Mouse (Mus musculus) ES-Bruce4 (cell line): Measurements from ENCODE around the gene Tex11.

Experiments used
- CTCF ChIP-seq: IDR thresholded peaks from one replicate; pipeline ENCODE4 v1.8.1; 2011; ENCODE audit warnings: low read depth, low read length
- EP300 ChIP-seq: IDR thresholded peaks from 2 replicates; pipeline ENCODE4 v1.6.1; 2011; ENCODE audit warnings: low read depth, low read length; ENCODE audit not compliant: insufficient read depth
- POLR2A ChIP-seq: IDR thresholded peaks from one replicate; pipeline ENCODE4 v1.8.1; 2011; ENCODE audit warnings: low read length; ENCODE audit not compliant: insufficient read depth

- TF ChIP-seq CTCF (no peak), EP300 (no peak), POLR2A (no peak)
Observed at GRCm38 (mm10) chrX:100832806-100833205, 226.7 kb downstream of the Tex11 start.
